Mouse (Mus musculus): ENCODE data around the gene Rlf. TPM values are rescaled to one million over a fixed set of nuclear protein-coding genes. Genes with fewer than 3 reads are reported as not detected.

Gene Rlf
- 25.3 and 30.6 TPM in 2 replicates for polyA plus RNA-seq (2015; fragmentation: Nextera tagmentation; extraction: Ambion mirVana)

- H3K27ac ChIP-seq (replicated peaks), result peak within 1 kb of the TSS; percentile 94
- peak within 1 kb of the TSS; percentile 76 for H3K4me3 ChIP-seq
- peak within 1 kb of the TSS; percentile 85 for H3K9ac ChIP-seq
- peaks cover 28% of the 10 kb centered on the region for H3K4me1 ChIP-seq (replicated peaks)
- ATAC-seq (ENCODE audit: low FRiP score, low read depth), result peak; percentile 94
- H3K4me2 ChIP-seq, result peak within 1 kb of the TSS; percentile 75
- whole genome bisulfite sequencing, result under 1% methylated on average over 48 of the region's 48 CpGs
- no peaks in the 10 kb centered on the region for H3K9me3 ChIP-seq
- H3K36me3 ChIP-seq, result no peaks in the 10 kb centered on the region
- 0 out of 2 replicates have a peak, but pooled peaks cover 3% of the 10 kb centered on the region for H3K27me3 ChIP-seq
Measured at GRCm38 (mm10) chr4:121214793-121215304, at the start of gene Rlf. Gene Rlf, minus strand, starts transcription at chr4:121215084.

- H3K4me2 ChIP-seq, result no peak overlapping the region
- H3K27ac ChIP-seq (replicated peaks), result no peak overlapping the region
- WGBS, result 94% methylated on average over 1 of the region's 1 CpGs
- no peaks in the 10 kb centered on the region for H3K4me1 ChIP-seq (replicated peaks)
- peak; percentile 27; the same call in 1 of the 2 replicates for ATAC-seq (ENCODE audit: low FRiP score, low read depth)
- no peak overlapping the region for H3K9ac ChIP-seq
- no peaks in the 10 kb centered on the region for H3K9me3 ChIP-seq
- H3K27me3 ChIP-seq, result no peaks in the 10 kb centered on the region
- H3K36me3 ChIP-seq, result no peaks in the 10 kb centered on the region
- no peak overlapping the region for H3K4me3 ChIP-seq
Measured at GRCm38 (mm10) chr4:121241612-121242000, 26.7 kb upstream of the Rlf start.

GRCm38 (mm10) chr4:121240637-121241611, 26.0 kb upstream of the Rlf start:
- no peak overlapping the region for H3K4me3 ChIP-seq
- peak; percentile 63 for ATAC-seq (ENCODE audit: low FRiP score, low read depth)
- no peaks in the 10 kb centered on the region for H3K27me3 ChIP-seq
- H3K4me1 ChIP-seq (replicated peaks), result no peaks in the 10 kb centered on the region
- H3K27ac ChIP-seq (replicated peaks), result no peak overlapping the region
- H3K9ac ChIP-seq, result no peak overlapping the region
- no peaks in the 10 kb centered on the region for H3K9me3 ChIP-seq
- H3K36me3 ChIP-seq, result no peaks in the 10 kb centered on the region
- H3K4me2 ChIP-seq, result no peak overlapping the region
- 49% methylated on average over 14 of the region's 14 CpGs for WGBS

GRCm38 (mm10) chr4:121239878-121240277, 25.0 kb upstream of the Rlf start:
- Histone ChIP-seq H3K4me1 (replicated peaks) (no peaks in the 10 kb centered on the region), H3K36me3 (no peaks in the 10 kb centered on the region), H3K9ac (no peak overlapping the region), H3K4me2 (no peak overlapping the region), H3K27ac (replicated peaks) (no peak overlapping the region), H3K27me3 (no peaks in the 10 kb centered on the region), H3K4me3 (no peak overlapping the region), H3K9me3 (no peaks in the 10 kb centered on the region)
- ATAC-seq (ENCODE audit: low FRiP score, low read depth), result no peak
- 42% methylated on average over 4 of the region's 4 CpGs for WGBS

GRCm38 (mm10) chr4:121231772-121232414, 17.0 kb upstream of the Rlf start:
- H3K4me3 ChIP-seq, result no peak overlapping the region
- ATAC-seq (ENCODE audit: low FRiP score, low read depth), result peak; percentile 59
- H3K9ac ChIP-seq, result no peak overlapping the region
- 3% methylated on average over 5 of the region's 5 CpGs for WGBS
- H3K4me1 ChIP-seq (replicated peaks), result peaks cover 10% of the 10 kb centered on the region
- H3K27me3 ChIP-seq, result no peaks in the 10 kb centered on the region
- H3K4me2 ChIP-seq, result peak overlapping the region; percentile 49
- H3K36me3 ChIP-seq, result no peaks in the 10 kb centered on the region
- H3K9me3 ChIP-seq, result no peaks in the 10 kb centered on the region
- H3K27ac ChIP-seq (replicated peaks), result no peak overlapping the region

GRCm38 (mm10) chr4:121230943-121231614, 16.2 kb upstream of the Rlf start:
- peaks cover 10% of the 10 kb centered on the region for H3K4me1 ChIP-seq (replicated peaks)
- H3K36me3 ChIP-seq, result no peaks in the 10 kb centered on the region
- ATAC-seq (ENCODE audit: low FRiP score, low read depth), result 0 out of 2 replicates have a peak, but pooled peaks have one; percentile 33
- H3K9me3 ChIP-seq, result no peaks in the 10 kb centered on the region
- H3K27me3 ChIP-seq, result no peaks in the 10 kb centered on the region
- peak overlapping the region; percentile 49 for H3K4me2 ChIP-seq
- no peak overlapping the region for H3K27ac ChIP-seq (replicated peaks)
- 2% methylated on average over 16 of the region's 16 CpGs for WGBS
- H3K4me3 ChIP-seq, result peak overlapping the region; percentile 25
- H3K9ac ChIP-seq, result peak overlapping the region; percentile 12; the same call in 1 of the 2 replicates

GRCm38 (mm10) chr4:121227072-121227471, 12.2 kb upstream of the Rlf start:
- H3K4me3 ChIP-seq, result no peak overlapping the region
- no peaks in the 10 kb centered on the region for H3K27me3 ChIP-seq
- H3K36me3 ChIP-seq, result no peaks in the 10 kb centered on the region
- no peak overlapping the region for H3K9ac ChIP-seq
- H3K4me1 ChIP-seq (replicated peaks), result peaks cover 10% of the 10 kb centered on the region
- H3K4me2 ChIP-seq, result no peak overlapping the region
- no peaks in the 10 kb centered on the region for H3K9me3 ChIP-seq
- no peak for ATAC-seq (ENCODE audit: low FRiP score, low read depth)
- 52% methylated on average over 1 of the region's 1 CpGs for WGBS
- H3K27ac ChIP-seq (replicated peaks), result no peak overlapping the region

GRCm38 (mm10) chr4:121225177-121225576, 10.3 kb upstream of the Rlf start:
- H3K4me2 ChIP-seq, result no peak overlapping the region
- WGBS, result 86% methylated on average over 4 of the region's 4 CpGs
- no peaks in the 10 kb centered on the region for H3K27me3 ChIP-seq
- H3K36me3 ChIP-seq, result no peaks in the 10 kb centered on the region
- no peak overlapping the region for H3K9ac ChIP-seq
- ATAC-seq (ENCODE audit: low FRiP score, low read depth), result no peak
- no peaks in the 10 kb centered on the region for H3K4me1 ChIP-seq (replicated peaks)
- H3K9me3 ChIP-seq, result no peaks in the 10 kb centered on the region
- no peak overlapping the region for H3K4me3 ChIP-seq
- H3K27ac ChIP-seq (replicated peaks), result no peak overlapping the region

GRCm38 (mm10) chr4:121223136-121223535, 8.3 kb upstream of the Rlf start:
- Histone ChIP-seq H3K36me3 (no peaks in the 10 kb centered on the region), H3K4me1 (replicated peaks) (no peaks in the 10 kb centered on the region), H3K9ac (no peak overlapping the region), H3K27ac (replicated peaks) (no peak overlapping the region), H3K9me3 (no peaks in the 10 kb centered on the region), H3K27me3 (no peaks in the 10 kb centered on the region), H3K4me3 (no peak overlapping the region), H3K4me2 (no peak overlapping the region)
- 82% methylated on average over 1 of the region's 1 CpGs for WGBS
- ATAC-seq (ENCODE audit: low FRiP score, low read depth), result no peak

- no peak overlapping the region for H3K4me2 ChIP-seq
- H3K9me3 ChIP-seq, result no peaks in the 10 kb centered on the region
- WGBS, result 58% methylated on average over 2 of the region's 2 CpGs
- no peak for ATAC-seq (ENCODE audit: low FRiP score, low read depth)
- no peak overlapping the region for H3K4me3 ChIP-seq
- H3K4me1 ChIP-seq (replicated peaks), result peaks cover 28% of the 10 kb centered on the region
- no peak overlapping the region for H3K9ac ChIP-seq
- H3K27ac ChIP-seq (replicated peaks), result no peak overlapping the region
- no peaks in the 10 kb centered on the region for H3K36me3 ChIP-seq
- H3K27me3 ChIP-seq, result 0 out of 2 replicates have a peak, but pooled peaks cover 3% of the 10 kb centered on the region
Measured at GRCm38 (mm10) chr4:121216216-121216615, 1.3 kb upstream of the Rlf start.

- H3K27ac ChIP-seq (replicated peaks), result peak overlapping the region; percentile 94
- H3K27me3 ChIP-seq, result 0 out of 2 replicates have a peak, but pooled peaks cover 3% of the 10 kb centered on the region
- ATAC-seq (ENCODE audit: low FRiP score, low read depth), result peak; percentile 35
- H3K4me3 ChIP-seq, result peak overlapping the region; percentile 76
- no peaks in the 10 kb centered on the region for H3K36me3 ChIP-seq
- H3K9ac ChIP-seq, result peak overlapping the region; percentile 69
- no peaks in the 10 kb centered on the region for H3K9me3 ChIP-seq
- peak overlapping the region; percentile 75 for H3K4me2 ChIP-seq
- 18% methylated on average over 5 of the region's 5 CpGs for whole genome bisulfite sequencing
- H3K4me1 ChIP-seq (replicated peaks), result peaks cover 28% of the 10 kb centered on the region
Measured at GRCm38 (mm10) chr4:121215489-121215888, 605 bp upstream of the Rlf start.

Data from hindbrain, embryonic 15.5 days (tissue).